Mouse (Mus musculus): Measurements from ENCODE around the gene 4930451I11Rik. TPM values are rescaled to one million over a fixed set of nuclear protein-coding genes. Genes with fewer than 3 reads are reported as not detected.

The 4930451I11Rik gene
- total RNA-seq, 2 experiments from 2014 or later, result not detected

DNA sequence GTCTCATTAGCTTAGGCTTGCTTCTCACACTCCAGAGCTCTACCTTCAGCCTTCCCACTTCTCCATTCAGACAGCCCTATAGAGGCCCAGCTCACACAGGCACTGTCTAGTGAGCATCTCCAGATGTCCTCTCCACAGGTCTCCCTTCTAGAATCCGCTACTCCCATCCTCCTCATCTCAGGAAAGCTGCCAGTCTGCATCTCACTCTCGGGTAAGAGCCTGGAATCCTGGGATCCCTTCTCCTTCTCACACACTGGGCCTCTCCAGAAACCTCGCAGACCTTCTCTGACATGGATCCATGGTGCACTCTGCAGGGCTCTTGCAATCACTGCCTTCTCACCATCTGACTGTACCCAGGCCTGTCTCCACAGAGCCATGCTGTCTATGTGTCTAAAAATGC is 24.2 kb upstream of the 4930451I11Rik start:
- no peak overlapping the region for H3K4me3 ChIP-seq
- H3K27ac ChIP-seq, result peak overlapping the region; percentile 51; the same call in 1 of the 2 replicates
- no peak; the same call in 1 of the 2 replicates for TF ChIP-seq CTCF (conservative IDR thresholded peaks at IDR 0.05)
- no peak for DNase-seq (ENCODE audit: low spot score in 2 of 2)

DNA sequence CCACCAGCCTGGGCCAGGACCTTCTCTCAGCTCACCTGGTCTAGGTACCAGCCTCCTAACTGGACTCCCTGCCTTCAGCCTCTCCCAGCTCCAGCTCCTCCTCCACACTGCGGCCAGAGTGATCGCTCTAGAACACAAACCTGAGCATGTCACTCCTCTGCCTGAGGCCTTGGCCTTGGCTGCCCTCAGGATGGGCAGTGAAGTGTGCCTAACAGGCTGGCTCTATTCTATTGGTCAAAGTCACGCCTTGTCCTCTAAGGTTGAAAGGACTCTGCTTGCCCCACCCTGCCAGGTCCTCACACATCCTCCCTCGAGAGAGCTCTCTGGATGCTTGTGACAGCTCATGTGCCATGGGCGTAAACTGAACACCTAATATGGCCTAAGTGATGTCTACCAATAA is 22.0 kb upstream of the 4930451I11Rik start:
- H3K27ac ChIP-seq, result no peak overlapping the region
- no peak for DNase-seq (ENCODE audit: low spot score in 2 of 2)
- no peak overlapping the region for H3K4me3 ChIP-seq
- TF ChIP-seq CTCF (conservative IDR thresholded peaks at IDR 0.05), result no peak

DNA sequence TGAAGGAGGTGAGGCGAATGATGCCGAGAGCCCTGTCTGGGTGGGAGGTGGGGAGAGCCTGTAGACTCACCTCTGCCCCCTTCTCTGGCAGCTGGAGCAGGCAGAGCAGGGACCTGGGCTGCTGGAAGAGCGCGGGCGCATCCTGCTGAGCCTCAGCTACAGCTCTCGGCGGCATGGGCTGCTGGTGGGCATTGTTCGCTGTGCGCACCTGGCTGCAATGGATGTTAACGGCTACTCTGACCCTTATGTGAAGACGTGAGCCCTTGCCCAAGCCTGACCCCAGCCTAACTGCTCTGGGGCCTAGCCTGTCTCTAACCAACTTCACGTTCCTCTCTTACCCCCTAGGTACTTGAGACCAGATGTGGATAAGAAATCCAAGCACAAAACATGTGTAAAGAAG is 19.8 kb upstream of the 4930451I11Rik start:
- Histone ChIP-seq H3K4me3 (no peak overlapping the region), H3K27ac (no peak overlapping the region)
- TF ChIP-seq CTCF (conservative IDR thresholded peaks at IDR 0.05), result no peak
- DNase-seq (ENCODE audit: low spot score in 2 of 2), result no peak

DNA sequence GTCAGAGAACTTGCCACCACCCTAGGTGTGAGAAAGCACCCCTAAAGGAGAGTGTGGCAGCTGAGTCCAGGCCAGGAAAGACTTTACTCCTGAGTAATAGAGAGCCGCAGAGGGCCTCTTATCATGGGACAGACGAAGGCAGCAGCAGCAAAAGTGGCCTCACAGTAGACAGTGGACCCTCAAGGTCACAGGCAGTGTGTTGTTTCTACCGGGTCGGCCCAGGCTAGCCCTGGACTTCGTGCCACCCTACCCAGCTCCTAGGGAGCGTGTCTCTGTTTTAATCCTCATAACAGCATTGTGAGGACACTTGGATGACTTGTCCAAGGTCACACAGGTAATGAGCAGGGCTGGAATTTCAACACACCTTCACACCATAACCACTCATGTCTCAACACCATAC is 18.7 kb upstream of the 4930451I11Rik start:
- no peak overlapping the region for H3K4me3 ChIP-seq
- H3K27ac ChIP-seq, result no peak overlapping the region
- no peak for DNase-seq (ENCODE audit: low spot score in 2 of 2)
- TF ChIP-seq CTCF (conservative IDR thresholded peaks at IDR 0.05), result no peak

DNA sequence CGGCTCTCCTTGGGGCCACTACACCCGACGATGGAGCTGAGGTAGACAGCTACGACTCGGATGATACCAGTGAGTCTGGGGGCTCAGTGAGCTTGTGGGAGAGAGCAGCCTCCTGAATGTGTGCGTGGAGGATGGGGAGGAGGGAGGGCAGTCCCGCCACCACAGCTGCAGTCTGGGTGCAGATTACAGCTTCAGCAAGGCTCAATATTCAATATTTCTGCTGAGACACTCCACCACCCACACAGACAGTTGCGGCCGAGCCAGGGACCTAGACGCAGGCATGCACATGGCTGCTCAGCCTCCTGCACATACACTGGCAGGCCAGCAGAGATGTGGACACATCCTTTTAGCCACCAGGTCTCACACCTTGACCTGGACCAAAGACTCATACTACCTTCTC is 17.4 kb upstream of the 4930451I11Rik start:
- peak overlapping the region; percentile 63 for H3K4me3 ChIP-seq
- H3K27ac ChIP-seq, result peak overlapping the region; percentile 36; the same call in 1 of the 2 replicates
- no peak for DNase-seq (ENCODE audit: low spot score in 2 of 2)
- no peak for TF ChIP-seq CTCF (conservative IDR thresholded peaks at IDR 0.05)

DNA sequence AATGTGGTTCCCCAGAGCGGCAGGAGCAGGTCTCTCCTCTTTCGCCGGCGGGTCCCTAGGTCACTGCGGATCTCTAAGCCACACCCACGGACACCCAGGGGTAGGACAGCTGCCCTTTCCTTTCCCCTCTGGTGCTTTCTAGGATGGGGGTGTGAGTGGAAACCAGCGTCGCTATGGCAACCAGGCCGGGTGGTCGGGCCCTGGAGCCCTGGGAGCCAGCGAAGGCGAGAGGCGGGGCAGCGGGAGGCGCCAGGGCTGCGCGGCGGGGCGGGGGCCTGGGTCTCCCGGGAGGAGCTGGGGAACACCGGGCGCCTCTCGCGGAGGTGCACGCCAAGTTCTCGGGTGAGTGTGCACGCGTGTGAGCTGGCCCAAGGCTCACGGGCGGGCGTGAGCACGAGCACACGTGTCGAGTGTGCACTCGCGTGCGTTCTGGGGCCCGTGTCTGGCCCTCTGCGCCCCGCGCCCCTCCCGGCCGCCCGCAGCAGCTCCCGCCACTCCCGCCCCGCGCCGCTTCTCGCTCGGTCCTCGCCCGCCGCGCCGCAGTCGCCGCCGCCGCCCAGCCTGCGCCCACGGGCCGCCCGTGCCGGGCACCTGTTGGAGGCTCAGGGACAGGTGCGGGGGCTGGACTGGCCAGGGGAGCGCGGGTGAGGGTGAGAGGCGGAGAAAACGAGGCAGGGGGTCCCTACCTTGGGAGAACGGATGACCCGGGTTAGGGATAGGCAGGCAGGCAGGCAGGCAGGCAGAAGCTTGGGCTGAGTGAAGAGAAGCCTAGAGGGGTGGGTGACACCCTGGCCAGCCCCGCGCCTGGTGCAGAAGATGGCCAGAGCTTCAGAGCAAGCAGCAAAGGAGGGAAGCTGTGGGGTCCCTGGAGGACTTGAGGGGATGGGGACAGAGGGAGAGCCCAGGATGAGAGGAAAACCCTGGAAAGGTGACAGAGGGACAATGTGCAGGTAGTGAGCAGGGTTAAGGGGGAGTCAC is 16.3 kb upstream of the 4930451I11Rik start:
- no peak for DNase-seq (ENCODE audit: low spot score in 2 of 2)
- TF ChIP-seq CTCF (conservative IDR thresholded peaks at IDR 0.05), result no peak
- Histone ChIP-seq H3K4me3 (peak overlapping the region; percentile 63), H3K27ac (peak overlapping the region; percentile 36; the same call in 1 of the 2 replicates)

DNA sequence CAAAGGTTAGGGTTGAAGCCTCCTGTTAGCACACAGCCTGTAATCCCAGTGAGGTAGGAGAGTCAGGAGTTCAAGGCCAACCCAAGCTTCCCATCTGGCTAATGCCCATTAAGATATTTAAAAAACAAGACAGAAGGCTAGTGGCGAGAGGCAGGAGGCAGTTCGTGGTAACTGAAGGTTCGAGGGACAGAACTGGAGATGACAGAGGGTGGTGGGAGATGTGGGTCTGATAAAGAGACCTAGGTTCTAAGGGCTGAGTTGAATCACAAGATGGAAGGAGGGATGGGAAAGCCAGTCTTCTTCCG is 15.6 kb upstream of the 4930451I11Rik start, which contains the start of gene Doc2a:
TSS of gene Doc2a (plus strand) at position 301 of the 305 bp plus-strand sequence.
- TF ChIP-seq CTCF (conservative IDR thresholded peaks at IDR 0.05), result no peak
- DNase-seq (ENCODE audit: low spot score in 2 of 2), result no peak
- Histone ChIP-seq H3K27ac (peak within 1 kb of the TSS; percentile 36; the same call in 1 of the 2 replicates), H3K4me3 (peak within 1 kb of the TSS; percentile 63)

DNA sequence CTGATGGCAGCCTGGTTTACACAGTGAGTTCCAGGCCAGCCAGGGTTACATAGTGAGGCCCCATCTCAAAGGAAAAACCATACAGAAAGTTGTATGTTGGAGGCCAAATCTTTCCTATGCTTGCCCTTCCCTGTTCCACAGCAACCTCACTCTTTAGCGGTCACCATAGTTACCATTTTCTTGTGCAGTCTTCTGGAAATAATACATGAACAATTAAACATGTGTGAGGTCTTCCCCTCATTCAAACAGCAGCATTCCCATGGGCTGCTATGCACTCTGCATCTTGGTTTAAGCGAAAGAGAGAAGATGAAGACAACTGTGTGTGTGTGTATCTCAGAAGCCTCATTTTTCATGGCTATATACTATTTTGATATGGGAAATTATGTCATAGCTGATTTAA is 14.1 kb upstream of the 4930451I11Rik start:
- DNase-seq (ENCODE audit: low spot score in 2 of 2), result no peak
- TF ChIP-seq CTCF (conservative IDR thresholded peaks at IDR 0.05), result no peak
- Histone ChIP-seq H3K4me3 (no peak overlapping the region), H3K27ac (no peak overlapping the region)

DNA sequence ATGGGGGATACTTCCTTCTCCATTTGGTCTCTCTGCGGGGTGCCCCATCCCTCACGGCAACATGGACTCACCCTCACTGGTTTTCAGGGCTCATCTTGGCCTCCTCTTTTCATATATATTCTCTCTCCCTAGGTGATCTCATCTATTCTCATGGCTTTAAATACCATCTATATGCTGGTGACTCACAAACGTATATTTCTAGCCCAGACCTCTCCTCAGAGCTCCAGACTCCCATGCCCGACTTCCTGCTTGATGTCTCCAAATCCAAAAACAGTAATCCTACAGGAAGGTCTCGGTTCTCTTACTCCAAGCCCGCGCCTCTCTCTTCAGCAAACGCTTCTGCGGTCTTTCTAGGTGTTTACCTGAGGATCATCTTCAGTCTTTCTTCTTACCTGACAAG is 11.8 kb upstream of the 4930451I11Rik start:
- Histone ChIP-seq H3K27ac (no peak overlapping the region), H3K4me3 (no peak overlapping the region)
- DNase-seq (ENCODE audit: low spot score in 2 of 2), result no peak
- TF ChIP-seq CTCF (conservative IDR thresholded peaks at IDR 0.05), result no peak

DNA sequence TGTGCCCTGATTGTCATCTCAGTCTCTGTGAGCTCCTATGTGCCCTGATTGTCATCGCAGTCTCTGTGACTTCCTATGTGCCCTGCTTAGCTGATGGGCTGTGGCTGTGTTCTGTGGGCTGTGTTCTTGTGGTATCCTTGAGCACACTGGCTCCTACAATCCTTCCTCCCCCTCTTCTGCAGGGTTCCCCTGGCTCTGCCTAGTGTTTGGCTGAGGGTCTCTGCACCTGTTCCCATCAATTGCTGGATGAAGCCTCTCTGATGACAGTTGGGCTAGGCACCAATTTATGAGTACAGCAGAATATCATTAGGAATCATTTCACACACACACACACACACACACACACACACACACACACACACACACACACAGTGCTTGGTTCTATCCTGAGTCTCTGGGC is 1.9 kb upstream of the 4930451I11Rik start:
- no peak for TF ChIP-seq CTCF (conservative IDR thresholded peaks at IDR 0.05)
- H3K4me3 ChIP-seq, result no peak overlapping the region
- H3K27ac ChIP-seq, result no peak overlapping the region
- DNase-seq (ENCODE audit: low spot score in 2 of 2), result no peak

DNA sequence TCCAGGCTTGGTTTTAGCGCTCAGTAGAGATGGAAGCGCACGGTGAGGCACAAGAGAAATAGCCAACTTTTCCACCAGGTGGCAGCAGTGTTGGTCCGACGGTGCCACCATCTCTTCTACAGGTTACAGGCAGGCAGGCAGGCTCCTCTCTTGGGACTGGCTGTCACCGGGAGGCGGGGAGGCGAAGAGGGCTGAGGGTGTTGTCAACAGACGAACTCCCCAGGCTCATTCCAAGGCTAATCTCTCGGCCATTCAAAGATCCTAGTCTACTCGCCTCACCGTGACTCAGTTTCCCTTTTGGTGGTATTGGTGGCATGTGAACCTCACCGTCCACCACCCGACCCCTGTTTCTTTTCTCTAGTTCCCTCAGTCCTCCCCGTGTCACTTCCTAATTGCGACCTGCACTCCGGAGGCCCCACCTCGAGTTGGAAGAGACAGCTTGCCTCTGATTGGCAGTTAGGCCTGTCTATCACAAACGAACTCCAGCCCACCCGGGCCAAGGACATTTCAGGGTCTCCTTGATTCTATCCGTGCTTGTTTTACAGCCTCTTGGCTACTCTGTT is 678 bp upstream of the 4930451I11Rik start:
- peak; percentile 74 to 85 for DNase-seq (ENCODE audit: low spot score in 2 of 2)
- TF ChIP-seq CTCF (conservative IDR thresholded peaks at IDR 0.05), result peak; percentile 92
- no peak overlapping the region for H3K27ac ChIP-seq
- peak overlapping the region; percentile 28 for H3K4me3 ChIP-seq

DNA sequence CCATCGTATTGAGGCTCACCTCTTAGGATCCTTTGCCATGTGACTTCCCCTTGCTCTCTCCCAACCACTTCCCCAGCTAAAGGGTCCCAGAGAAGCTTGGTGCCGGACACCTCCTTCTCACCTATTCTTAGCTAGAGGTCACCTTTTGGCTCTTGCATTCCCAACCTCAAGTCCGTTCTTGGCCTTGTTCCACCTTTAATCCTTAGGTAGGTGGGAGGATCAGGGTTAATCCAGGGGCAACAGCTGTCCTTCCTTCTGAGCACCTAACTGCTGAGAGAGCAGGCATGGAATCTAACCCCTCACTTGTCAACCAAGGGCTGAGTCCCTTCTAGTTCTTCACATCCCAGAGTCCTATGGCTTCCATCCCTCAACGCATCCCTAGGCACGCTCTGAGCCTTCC is 5.5 kb downstream of the 4930451I11Rik start:
- no peak for DNase-seq (ENCODE audit: low spot score in 2 of 2)
- Histone ChIP-seq H3K4me3 (no peak overlapping the region), H3K27ac (no peak overlapping the region)
- TF ChIP-seq CTCF (conservative IDR thresholded peaks at IDR 0.05), result no peak

DNA sequence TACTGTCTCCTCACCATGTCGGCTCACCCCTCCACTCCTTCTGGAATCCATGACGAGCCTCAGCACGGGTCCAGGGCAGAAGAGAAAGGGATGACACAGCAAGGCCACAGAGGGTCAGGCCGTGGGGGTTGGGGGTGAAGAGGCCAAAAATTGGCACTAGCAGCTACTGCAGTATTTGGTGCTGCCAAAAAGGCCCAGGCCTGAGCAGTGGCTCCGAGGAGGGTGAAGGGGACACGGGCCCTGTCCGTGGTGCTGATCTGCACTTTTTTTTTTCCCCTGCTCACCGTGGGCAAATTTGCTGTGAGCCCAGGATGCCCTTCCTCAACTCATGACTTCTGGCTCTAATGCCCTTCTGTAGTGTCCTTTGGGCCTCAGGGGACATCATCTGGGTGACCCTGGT is 6.0 kb downstream of the 4930451I11Rik start:
- TF ChIP-seq CTCF (conservative IDR thresholded peaks at IDR 0.05), result no peak
- Histone ChIP-seq H3K27ac (no peak overlapping the region), H3K4me3 (no peak overlapping the region)
- no peak for DNase-seq (ENCODE audit: low spot score in 2 of 2)

All from layer of hippocampus, adult 2 months (tissue).